Mouse (Mus musculus): ENCODE measurements around the gene Plcl2.
"Not testable (repeated sequence)": the region's sequence is repeated elsewhere in the genome, so short reads cannot be mapped to it uniquely, and the experiment has no call there.

Gene Plcl2

DNA sequence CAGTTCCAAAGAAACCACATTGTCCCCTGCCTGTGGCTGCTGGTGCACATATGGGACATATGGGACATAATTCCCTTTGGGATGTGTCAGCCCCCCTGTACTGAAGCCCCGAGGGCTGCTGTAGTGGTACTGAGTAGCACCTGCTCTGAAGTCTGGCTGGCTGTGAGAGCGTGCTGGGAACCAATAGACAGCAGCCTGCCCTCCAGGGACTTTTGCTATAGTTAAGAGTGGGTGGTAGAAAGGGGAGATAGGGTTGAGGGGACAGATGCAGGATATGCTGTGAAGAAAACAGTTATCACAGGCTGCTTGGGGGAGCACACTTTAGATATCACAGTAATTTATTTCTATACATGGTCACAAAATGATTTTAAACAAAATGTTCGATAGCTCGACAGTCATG, 100.7 kb downstream of the Plcl2 start:
- in situ Hi-C loops (cut with MboI, MseI), result loop anchor here in 1 of 2 experiments (10.0 kb wide), 1 partner anchor 655 kb away; no protein-coding TSS in a partner anchor

DNA sequence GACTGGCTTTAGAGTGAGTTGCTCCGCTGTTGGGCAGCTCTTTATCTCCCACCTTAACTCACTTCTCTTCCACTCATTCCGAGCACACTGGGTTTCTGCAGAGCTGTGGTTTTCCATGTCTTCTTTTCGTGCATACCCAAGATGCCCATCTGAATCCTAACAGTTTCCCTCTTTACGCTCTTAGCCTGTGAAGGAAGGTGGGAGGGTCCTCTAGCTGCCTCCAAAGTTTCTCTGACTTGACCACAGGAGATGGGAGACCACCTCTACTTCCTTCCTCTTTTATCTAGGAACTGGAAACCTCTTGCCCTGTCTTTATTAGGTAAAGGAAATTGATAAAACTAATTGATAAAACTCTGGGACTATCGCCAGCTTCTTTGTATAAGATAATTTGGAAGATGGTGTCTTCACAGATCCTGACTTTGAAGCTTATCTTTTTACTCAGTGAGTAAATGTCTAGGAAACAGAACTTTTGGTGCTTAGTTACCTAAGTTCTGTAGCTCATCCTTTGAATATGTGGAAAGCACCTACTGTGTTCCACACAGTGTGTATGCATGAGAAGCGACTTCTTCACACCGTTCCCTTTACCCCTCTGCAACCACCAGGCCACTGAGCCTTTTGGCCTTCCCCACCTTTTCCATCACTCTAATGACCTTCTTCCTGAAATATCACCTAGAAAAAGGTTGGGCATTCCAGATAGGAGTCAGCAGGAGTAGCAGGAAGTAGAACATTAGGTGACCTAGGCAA, 111.8 kb downstream of the Plcl2 start:
- in situ Hi-C loops (cut with MboI, MseI), result no loop called here

DNA sequence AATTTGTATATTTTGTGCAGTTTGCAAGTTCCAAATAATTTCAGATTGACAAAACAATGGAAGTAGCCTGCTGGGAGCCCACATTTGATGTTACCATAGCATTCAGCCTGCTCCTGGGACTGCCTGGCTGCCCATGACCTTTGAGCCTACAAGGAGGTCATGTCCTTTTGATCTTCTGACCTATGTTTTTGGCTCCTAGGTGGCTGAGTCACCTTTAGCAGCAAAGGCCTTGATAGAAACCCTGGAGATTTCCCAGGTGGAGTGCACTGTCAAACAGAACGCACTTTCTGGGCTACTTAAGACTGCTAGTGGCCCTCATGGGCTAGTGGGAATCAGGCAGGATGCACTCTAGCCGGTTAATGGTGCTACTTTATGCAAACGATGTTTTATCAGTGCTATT, 112.8 kb downstream of the Plcl2 start:
- in situ Hi-C loops (cut with MboI, MseI), result no loop called here

DNA sequence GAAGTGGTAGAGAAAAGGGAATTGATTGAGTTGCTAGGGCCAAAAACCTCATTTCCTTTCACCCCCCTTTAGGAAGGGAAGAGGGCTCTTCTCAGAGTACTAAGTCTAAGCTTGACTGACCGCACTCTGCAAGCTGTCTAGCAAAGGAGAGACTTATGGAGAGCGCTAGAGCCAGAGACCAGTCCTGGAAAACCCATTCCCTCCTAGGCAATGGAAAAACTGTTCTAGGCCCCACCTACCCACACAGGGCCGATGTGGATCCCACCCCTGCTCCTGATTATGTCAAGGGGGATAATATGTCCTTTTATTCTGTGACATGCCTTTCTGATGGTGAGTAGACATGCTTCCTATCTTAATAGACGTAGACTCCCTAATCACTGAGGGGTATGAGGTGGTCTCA, 116.4 kb downstream of the Plcl2 start:
- in situ Hi-C loops (cut with MboI, MseI), result no loop called here

DNA sequence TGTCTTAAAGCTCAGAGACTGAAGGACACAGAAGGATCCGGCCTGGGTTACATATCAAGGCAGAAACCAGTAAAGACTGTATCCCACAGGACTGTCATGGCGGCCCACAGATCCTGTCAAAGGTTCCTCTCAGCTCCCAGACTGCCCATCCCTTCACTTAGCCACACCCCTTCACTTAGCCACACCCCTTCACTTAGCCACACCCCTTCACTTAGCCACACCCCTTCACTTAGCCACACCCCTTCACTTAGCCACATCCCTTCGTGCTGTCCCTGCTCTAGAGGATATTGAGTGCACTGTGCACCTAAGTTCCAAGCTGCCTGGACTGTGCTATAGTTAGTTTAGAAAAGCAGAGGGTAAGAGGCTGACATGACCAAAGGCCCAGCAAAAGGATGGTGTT, 118.5 kb downstream of the Plcl2 start:
- in situ Hi-C loops (cut with MboI, MseI), result no loop called here

DNA sequence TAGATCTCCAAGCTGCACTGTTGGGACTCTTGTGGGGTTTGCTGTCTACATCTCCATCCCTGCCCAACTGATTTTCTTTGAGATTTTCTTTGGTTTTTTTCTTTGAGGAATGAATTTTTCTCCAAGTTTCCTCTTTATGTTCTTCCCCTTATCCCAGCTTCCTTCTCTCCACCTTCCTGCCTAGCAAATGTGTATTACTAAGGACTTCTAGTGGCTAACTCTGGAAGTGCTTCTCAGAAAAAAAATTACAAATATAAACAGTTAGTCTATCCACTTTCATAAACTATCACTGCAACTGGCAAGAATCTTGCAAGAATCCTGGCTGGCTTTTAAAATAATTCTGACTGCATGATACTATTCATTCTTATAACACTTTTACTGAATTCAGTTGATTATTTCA, 119.5 kb downstream of the Plcl2 start:
- in situ Hi-C loops (cut with MboI, MseI), result no loop called here

DNA sequence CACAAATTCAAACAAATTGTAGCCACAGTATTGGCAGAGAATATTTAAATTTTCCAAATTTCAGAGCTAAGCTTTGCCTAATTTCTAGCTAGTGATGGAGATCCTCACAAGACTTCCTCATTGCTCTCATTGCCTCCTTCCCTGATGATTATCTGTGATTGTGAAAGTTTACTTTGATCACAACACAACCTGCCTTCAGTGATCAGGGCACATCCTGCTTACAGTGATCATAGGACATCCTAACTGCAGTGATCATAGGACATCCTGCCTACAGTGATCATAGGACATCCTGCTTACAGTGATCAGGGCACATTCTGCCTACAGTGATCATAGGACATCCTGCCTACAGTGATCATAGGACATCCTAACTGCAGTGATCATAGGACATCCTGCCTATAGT, 121.8 kb downstream of the Plcl2 start:
- in situ Hi-C loops (cut with MboI, MseI), result loop anchor here in 1 of 2 experiments (10.0 kb wide), 1 partner anchor 1244 kb away; no protein-coding TSS in a partner anchor

DNA sequence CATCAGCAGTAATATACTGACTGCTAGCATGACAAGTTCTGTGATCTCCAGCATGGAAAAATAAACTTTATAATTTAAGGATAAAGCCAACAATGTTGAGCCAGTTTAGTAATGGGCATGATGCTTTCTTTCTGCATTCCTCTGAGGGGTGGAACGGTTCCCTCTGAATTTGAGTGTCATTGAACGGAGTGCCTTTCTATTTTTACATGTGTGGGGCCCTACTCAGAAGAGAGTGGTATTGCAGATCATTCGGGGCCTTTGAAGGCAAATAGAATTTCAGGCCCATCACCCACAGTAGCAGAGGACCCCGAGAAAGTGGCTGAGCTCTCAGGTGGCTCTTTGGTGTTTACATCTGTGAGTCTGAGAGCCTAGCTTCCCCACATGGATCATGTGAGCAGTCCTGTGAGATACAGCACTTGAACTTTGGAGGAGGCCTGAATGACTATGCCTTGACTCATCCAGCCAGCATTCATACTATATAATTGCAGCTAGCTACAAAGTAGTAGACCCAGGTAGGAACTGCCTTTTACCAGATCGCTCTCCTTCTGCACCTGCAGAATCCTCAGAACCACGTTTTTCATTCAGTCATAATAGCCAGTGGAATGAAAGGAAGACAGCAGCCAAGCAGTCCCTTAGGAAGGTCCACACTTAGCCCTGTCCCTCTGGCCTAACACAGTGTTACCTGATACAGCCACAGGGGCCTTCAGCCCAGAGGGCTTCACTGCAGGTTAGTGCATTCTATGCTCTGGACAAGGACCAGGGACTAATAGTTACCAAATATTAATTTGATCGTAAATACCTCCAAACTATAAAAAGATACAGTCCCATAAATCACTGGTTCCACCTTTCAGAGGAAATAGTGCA, 125.0 kb downstream of the Plcl2 start:
- in situ Hi-C loops (cut with MboI, MseI), result loop anchor here in 1 of 2 experiments (10.0 kb wide), 1 partner anchor 1241 kb away; no protein-coding TSS in a partner anchor

DNA sequence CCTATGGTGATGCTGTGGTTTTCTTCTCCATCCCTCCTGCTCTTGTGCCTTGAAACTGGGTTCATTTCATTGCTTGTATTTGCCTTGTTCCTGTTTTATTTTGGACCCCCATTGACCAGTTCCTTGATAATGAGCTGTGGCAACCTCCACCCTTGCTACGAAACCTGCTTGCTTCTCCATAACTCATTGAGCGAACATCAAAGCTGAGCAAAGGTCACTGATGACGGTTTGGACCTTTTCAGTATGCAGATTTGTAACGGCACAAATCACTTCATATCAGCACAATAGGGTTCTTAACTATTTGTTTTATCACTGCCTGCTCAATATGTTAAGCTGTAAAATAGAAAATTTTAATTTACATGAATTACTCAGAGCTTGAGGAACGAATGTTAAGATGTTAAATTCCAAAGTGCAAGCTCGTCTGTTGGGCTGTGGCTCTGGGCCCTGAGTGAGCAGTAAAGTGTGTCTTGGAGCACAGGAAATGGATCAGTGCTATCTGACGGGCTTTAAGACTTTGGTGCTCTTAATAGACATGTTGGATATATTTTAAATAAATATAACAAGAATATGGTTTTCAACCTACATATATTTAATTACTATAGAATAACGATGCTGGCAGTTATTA, 126.9 kb downstream of the Plcl2 start:
- in situ Hi-C loops (cut with MboI, MseI), result loop anchor here in 1 of 2 experiments (10.0 kb wide), 1 partner anchor 1239 kb away; no protein-coding TSS in a partner anchor

DNA sequence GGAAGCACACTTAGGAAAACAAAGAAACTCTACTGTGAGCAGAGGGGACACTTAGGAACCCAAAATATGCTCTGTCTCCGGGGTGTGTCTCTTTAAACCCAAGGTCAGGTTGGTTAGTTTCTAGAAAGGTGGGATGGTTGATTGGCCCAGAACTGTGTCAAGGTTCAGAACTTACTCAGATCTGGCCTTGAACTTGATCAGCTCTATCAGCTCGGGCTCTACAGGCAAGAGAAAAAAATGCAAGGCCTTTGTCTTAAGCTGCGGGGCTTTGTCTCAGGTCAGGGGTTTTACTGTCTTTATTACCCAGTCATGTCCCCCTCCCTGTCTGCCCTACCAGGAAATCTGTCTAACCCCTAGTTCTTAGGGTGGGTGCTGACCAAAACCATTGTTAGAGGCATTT, 129.6 kb downstream of the Plcl2 start:
- in situ Hi-C loops (cut with MboI, MseI), result loop anchor here in 1 of 2 experiments (10.0 kb wide), 1 partner anchor 1236 kb away; no protein-coding TSS in a partner anchor

DNA sequence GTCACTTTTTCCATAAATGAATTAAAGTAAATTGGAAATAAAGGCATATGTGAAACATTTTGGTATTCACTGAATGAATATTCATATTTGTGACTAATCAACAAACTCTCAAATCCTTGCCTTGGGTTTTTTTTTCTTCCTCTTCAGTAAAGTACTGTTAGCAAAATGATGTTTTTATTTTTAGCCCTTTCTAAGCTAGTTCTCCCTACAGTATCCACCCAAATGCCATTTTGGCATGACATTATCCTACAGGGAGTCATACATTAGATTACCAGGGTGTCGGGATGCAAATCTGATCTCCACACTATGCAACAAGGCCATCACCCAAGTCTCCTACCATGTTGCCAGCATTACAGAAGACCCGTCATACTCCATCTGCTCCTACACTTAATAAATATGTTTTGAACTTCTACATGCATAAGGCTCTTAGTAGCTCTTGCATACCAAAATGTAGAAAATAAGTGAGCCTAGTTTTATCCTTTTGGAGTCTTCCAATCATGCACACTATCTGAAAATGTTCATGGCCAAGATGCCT, 131.9 kb downstream of the Plcl2 start:
- in situ Hi-C loops (cut with MboI, MseI), result no loop called here

DNA sequence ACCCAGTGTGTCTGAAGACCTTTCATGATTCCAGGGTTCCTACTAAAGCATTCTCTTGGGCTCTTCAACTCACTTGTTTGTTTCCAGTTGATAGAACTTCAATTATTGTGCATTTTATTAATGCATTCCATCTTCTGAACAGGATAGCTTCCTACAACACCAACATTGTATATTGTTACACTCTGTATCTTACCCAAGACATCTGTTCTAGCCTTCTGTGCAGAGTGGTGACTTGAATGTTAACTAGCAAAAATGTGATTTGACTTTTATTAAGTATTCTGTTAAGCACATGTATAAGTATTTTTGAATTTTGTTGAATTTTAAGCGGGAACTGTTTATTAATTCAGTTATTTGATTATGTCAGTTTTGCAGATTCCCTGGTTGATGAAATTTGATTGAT, 132.7 kb downstream of the Plcl2 start:
- in situ Hi-C loops (cut with MboI, MseI), result no loop called here

DNA sequence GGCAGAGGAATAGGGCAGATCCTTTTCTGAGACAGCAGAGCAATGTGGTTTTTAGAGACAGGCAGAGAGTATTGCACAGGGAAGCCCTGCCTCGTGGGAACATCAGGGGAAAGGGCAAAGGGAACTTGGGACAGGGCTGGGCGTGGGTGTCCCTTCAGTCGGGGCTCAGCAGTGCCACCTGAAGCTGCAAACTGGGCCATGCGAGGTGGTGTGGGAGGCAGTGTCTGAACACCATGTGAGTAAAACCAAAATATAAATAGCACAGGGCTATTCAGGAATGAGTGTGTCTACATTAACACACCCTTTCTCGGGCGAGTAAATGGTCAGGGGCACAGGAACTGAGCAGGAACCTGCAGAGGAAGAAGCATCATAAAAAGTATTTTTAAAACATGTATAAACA, 134.2 kb downstream of the Plcl2 start:
- in situ Hi-C loops (cut with MboI, MseI), result no loop called here

DNA sequence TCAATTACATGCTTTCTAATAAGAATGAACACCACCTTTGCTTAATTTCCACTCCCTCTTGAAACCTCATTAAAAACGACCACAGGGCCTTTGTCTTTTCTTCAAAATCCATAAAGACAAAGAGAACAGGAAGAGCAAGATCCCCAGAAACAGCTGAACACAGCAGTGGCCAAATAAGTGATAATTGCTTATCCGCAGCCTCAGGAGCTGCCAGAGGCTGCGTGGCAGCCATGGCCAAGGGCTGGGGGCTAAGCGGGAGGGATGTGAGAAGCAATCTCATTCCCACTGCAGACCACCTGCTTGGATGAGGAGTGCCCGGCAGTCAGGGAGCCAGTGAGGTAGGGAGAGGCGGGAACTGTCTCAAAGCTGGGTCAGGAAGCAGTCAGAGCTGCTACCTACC, 134.8 kb downstream of the Plcl2 start:
- in situ Hi-C loops (cut with MboI, MseI), result no loop called here

DNA sequence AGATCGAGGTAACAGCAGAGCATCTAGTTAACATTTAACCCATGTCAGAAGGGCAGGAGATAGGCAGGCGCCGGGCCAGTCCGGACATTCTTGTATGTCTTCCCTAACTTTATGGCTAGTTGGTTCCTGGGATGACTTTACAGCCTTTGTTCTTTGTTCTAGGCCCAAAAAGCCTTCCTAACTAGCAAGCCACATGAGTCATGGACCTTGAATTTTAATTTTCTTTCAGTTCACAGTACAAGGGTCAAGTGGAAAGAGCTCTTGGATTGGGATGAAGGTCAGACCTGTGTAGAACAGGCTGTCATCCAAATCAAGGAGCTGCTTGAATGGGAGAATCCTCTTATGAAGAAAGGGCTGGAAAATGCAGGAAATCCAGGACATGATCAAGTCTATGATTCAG, 138.9 kb downstream of the Plcl2 start:
- in situ Hi-C loops (cut with MboI, MseI), result not testable (repeated sequence)

DNA sequence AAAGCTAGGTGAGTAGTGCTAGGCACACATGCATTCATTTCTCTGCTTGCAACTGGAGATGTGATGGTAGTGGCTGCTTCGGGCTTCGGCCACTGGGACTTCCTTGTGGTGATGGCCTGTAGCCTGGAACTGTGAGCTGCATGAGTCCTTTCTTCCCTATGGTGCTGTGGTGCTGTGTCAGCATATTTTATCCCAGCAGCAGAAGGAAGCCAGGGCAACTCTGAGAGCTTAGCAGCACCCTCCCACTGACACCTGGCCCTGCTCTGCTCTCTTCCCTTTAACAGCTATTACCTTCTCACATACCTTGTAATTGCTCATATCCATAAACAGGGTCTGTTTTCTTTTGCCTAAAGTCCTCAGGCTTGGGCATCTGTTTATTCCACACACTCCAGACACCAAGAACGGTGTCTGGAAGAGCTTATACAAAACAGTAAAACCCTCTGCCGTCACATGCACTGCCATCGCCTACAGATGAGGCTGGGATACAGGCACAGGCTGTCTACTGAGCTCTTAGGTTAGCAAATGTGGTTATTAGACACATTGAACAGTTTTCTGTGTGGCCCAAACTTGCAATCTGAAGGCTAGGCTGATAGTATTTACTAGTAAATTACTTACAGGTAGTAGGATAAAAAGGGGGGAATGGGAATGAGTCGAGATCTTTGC, 139.7 kb downstream of the Plcl2 start:
- in situ Hi-C loops (cut with MboI, MseI), result no loop called here

DNA sequence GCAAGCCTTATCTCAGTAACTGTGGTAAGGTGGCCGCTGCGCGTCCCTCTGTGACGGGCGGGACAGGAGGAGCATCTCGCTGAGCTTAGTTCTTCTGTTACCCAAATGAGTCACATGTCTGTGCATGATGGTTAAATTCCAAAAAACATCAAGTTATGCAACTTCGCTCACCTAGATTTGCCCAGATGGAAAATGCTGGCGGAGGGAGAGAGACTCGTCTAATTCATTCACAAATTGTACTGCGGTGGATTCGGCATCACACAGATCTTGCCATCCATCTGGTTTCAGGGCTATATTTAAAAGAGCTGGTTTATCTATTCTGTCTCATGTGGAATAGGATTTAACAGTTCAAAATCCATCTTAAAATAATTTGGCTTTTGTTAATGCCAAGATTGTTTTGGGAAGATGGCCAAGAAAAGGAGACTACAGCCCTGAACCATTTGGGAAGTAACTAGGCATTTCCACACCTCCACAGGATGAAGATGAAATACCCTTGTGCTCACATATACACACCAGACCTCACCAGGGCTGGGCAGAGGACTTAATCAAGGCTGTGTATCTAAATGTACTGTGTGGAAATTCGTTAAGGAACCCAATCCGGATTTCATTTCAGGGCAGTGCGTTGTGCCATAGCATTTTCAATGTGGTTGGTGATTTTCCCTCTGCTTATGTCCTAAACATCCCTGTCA, 141.5 kb downstream of the Plcl2 start:
- in situ Hi-C loops (cut with MboI, MseI), result no loop called here

DNA sequence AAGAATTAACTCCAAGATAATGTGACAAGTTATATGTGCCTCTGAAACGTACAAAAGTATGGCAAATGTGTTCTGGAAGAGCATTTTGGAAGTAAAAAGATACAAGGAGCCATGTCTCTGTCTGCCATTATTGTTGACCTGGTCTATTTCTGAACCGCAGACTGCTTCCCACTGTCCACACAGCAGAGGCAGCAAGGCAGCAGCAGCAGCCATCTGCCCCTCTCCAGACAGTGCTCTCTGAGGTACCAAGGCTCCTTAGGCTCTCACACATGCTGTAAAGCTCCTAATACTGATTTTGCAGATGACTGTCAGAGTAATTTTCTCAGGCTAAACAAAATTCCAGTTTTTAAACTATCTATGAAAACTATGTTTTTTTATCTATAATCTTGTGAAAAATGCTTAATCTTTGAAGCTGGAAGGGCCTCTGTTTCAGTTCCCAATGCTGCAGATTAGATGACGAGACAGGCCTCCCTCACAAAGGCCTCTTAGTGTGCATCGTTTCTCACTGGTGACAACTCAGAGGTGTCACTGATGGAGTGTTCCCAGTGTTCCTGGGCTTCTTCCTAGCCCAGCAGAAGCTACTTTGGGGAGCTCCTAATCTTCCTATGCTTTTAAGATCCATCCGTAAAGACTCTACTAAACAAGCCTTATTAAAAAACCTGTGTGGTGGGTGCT, 145.7 kb downstream of the Plcl2 start:
- in situ Hi-C loops (cut with MboI, MseI), result no loop called here

DNA sequence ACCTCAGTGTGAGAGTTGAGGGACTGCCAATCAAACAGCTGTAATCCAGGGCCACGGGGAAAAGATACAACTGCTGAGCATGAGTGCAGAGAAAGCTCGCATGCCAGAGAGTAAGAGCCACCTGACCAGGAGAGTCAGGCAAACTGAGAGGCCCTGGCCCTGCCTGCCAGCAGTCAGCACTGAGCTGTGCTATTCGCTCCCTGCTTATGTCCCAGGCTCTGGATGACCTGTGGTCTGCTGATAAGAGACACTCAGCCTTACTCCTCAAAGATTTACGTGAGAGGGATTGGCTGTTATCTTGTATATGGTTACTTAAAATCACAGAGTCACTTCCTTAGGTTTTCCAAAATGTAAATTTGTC, 146.2 kb downstream of the Plcl2 start:
- in situ Hi-C loops (cut with MboI, MseI), result no loop called here

DNA sequence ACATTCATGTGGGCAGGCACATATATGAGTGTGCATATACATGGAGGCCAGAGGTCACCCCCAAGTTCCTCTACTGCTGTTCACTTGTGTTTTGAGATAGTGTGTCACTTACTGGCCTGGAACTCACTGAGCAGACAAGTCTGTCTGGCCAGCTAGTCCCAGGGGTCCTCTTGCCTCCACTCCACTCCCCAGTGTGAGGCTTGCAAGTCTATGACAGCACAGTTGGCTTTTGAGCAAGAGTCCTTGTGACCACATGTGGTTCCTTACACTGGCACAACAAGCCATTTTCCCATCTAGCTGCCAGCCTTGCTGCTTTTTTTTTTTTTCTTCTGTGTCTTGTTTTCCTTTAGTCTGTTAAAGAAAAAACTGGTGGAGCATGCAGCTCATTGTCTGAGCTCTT, 148.1 kb downstream of the Plcl2 start:
- in situ Hi-C loops (cut with MboI, MseI), result no loop called here
